Mouse (Mus musculus) megakaryocyte-erythroid progenitor cell, adult 5-6 weeks (primary cell): Measurements from ENCODE around the gene Pyurf. TPM values are rescaled to one million over a fixed set of nuclear protein-coding genes. Genes with fewer than 3 reads are reported as not detected.

Experiments used
- ATAC-seq: replicated peaks from 2 replicates; pipeline ENCODE4 v1.8.0; 2016; ENCODE audit warnings: mild to moderate bottlenecking, inconsistent platforms; ENCODE audit not compliant: severe bottlenecking, poor library complexity, low FRiP score, low TSS enrichment
- total RNA-seq, 2 experiments: library from RNA; stranded (forward) in 1 of 2; stranded (reverse) in 1 of 2; fragments of 200-1000, 215-1000 nt in 1 of 2; fragments of >200 nt in 1 of 2; fragmentation: Nextera tagmentation in 1 of 2; gene quantifications; 2 replicates each; pipeline ENCODE4 v1.2.3; 2014 to 2017

Pyurf gene
- total RNA-seq (2014; fragmentation: Nextera tagmentation) (8.5 and 9.4 TPM in 2 replicates), total RNA-seq (2017) (10.0 and 16.8 TPM in 2 replicates)

DNA sequence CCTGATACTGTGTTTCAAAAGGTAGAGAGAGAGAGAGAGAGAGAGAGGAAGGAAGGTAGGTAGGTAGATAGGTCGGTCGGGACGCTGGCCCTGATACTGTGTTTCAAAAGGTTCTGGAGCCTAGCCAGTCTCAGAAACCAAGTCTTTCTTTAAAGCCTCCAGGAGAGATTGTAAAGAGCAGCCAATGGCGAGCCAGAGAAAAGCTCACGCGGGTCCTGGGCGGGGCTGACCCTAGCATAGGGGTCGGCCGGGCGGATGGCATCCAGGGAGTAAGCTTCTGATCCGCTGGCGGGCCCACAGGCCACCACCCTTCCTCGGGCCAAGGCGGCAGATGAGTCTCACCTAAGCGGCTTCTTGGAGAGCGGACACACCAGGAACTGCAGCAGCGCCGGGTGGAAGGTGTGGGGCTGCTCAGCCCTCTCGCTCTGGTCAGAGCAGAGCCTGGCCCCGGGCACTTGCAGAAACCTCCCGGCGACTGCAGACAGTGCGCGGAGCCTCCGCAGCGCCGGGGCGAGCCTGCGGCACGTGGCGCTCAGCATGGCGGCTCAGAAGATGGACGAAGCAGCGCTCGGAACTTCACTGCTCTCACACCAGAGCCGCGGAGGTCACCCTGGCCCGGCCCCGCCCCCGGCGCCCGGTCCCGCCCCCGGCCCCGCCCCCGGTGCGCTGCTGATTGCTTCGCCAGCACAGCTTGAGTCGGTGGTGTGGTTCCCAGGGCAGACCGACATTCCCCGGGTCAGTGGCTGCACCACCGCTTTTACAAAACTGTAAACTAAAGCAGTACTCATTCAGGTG, at the start of gene Pyurf:
TSS of gene Pyurf (minus strand) at position 612 of the 795 bp plus-strand sequence.
- peak; percentile 99 for ATAC-seq

DNA sequence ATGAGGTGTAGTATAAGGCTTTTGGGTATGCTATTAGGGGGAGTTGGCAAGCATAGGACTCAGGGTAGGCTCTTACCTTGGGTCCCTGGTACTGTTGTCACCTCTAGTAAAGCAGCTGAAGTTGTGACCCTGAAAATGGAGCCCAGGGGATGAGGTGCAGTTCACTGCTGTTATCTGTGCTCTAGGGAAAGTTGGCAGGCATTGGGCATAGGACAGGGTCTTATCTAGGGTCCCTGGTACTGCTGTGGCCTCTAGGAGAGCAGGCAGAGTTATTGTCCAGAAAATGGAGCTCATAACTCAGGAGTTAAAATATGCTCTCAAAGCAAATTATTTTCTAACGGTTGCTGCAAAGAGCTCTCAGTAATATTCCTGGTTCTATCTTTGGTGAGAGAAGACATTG, 29.5 kb upstream of the Pyurf start:
- ATAC-seq = peak; percentile 96

DNA sequence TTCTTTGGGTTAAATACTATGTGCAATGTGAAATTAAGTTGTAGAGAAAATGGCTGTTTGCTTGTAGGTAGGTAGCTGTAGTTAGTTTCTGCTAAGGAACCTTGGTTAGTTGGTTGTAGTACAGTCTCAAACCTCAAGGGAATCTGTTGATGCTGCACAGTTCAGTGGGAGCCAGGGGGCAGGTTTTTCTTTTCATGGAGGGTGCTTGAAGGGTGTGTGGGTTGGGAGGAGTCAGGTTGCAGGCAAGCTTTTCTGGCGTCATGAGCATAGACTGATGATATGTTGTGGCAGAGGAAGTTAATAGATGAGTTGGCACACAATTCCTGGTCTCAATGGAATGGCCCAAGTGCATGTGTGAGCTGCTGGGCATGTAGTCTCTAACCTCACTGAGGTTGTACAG, 19.8 kb upstream of the Pyurf start:
- peak; percentile 89 for ATAC-seq

DNA sequence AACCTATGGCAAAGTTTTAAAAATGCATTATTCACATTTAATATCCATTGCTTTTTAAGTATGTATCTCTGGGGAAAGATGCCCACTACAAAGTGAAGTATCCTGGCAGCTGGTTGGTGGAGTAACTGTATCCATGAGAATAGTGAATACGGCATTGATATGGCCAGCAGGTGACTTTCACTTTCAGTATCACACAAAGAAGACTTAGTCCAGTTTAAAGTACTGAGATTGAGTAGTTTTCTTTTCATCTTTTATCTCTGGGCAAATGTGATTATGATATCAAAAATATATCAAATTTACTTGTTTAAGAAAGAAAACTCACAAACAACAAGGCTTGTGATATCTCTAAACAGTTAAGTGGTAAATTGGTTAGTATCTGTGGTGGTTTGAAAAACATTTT, 14.8 kb upstream of the Pyurf start:
- no peak for ATAC-seq

DNA sequence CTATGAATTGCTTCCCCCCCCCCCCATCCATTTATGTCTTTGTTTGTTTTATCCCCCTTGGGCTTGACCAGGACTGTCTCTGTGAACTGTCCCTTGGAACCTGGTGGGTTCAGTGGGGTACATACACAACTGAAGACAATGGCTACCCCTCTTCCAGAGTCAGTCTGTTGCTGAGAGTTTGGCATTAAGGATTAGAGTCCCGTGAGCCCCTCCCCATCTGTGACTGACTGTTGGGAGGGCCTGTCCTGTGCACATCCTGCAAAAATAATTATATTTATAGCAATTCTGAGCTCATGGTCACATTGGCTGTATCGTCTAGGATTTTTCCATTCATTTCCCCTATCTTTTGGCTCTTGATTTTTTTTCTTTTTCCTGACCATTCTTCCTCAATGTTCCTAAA, 11.8 kb upstream of the Pyurf start:
- peak; percentile 12; the same call in 1 of the 2 replicates for ATAC-seq

DNA sequence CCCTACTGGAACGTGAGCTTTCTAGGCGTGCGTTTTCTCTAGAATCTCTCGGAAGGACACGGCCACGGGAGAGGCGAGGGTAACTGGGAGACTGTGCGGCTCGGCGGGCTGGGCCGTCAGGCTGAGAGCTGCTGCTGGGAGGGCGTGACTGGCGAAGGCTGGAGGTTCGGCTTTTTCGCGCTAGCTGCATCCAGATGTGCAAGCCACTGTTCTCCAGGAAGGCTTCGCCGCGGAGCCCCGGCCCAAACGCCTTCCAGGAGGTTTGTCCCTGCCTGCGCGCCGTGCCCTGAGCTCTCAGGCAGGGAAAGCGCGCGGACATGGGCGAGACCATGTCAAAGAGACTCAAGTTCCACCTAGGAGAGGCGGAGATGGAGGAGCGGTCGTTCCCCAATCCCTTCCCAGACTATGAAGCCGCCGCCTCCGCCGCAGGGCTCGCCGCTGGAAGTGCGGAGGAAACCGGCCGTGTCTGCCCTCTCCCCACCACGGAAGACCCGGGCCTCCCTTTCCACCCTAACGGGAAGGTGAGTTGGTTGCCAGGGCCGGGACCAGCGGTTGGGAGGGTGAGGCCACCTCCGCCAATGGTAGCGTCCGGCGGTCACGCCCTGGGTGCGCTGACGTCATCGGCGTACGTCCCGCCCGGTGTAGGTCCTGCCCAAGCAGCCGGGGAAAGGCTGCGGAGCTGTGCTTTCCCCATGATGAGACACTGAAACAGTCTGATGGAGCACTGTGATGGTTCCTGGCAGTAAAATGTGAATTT, 11.0 kb upstream of the Pyurf start:
- peak; percentile 97 for ATAC-seq

DNA sequence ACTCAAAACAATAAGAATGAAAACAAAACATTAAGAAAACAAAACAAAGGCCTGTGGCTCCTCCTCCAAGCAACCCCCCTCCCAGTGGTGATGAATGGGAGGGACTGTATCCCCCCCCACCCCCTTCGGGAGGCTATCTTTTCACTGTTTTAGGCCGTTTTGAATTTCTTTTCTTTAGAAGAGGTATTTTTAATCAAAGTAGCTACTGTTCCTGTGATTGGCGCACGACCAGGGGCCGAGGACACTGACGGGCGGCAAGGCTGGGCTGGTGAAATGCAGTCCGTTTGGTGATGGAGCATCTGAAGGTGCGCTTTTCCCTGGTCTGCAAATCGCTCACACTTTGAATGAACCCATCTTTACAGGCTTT, 10.5 kb upstream of the Pyurf start, which contains the start of gene Lancl2:
TSS of gene Lancl2 (plus strand) at position 165 of the 367 bp plus-strand sequence.
- ATAC-seq = peak; percentile 36

DNA sequence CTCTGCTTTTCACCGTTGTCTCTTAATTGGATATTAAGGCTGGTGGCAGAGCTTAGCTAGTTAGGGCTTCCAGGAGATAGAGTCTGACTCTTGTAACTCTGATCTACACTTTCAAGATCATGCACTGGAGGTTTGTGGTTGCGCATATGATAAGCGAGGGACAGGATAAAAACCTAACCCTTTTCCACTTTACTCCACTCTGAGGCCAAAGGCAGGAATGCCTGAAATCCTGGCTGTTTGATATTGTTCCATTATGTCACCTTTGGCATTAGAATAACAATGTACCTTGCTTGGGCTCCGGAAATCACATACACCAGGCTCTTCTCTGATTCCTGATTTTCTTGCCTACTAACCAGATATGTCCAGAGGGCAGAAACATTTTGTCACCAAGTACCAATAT, 9.8 kb upstream of the Pyurf start:
- ATAC-seq = no peak

DNA sequence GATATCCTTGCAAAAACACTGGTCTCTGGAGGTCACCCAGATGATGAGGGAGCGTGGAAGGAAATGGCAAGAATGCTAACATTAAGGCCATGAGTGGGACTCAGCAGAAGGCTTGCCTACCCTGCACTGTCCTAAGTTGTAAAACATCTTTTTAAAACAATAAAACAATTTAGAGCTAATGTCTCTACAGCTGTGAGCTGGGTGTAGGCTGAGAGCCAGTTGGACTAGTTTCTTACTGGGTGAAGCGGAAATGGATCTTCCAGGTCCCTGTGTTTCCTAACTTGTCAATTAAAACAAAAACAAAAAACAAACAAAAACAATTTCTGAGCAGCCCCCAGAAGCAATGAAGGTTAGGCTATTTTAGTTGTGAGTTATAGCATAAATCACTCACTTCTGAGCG, 1.2 kb upstream of the Pyurf start:
- ATAC-seq = no peak

DNA sequence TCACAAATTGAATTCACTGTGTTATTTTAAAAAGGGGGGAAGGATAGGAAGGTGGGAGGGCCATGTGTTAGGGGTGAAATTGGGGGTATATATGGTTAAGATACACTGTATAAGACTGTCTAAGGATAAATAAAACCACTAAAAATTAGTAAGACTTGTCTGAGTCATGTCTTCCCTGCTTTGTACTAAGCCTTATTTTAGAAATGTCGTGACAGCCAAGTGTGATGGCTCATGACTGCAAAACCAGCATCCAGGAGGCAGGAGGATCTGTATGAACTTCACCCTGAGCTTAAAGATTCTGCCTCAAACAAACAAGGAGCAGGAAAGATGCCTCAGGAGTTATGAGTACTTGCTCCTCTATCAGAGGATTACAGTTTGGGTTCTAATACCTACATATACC, 7.7 kb downstream of the Pyurf start:
- ATAC-seq = no peak

DNA sequence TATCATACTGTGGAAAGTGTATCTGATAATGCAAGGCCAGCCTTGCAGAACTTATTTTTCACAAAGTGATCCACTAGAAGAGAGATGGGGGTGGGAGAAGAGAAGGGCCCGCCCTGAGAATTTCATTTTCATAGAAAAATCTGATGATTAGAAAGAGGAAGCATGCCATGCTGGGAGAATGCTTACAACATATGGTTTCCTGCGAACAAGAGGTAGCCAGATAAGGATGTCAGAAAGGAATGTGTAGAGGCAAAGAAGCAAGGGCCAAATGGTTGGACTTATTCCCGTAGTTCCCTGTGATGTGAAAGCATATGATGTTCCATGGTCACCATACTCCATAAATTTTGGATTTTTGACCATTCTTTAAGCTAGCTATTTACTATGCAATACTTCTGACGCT, 30.6 kb downstream of the Pyurf start:
- no peak for ATAC-seq

DNA sequence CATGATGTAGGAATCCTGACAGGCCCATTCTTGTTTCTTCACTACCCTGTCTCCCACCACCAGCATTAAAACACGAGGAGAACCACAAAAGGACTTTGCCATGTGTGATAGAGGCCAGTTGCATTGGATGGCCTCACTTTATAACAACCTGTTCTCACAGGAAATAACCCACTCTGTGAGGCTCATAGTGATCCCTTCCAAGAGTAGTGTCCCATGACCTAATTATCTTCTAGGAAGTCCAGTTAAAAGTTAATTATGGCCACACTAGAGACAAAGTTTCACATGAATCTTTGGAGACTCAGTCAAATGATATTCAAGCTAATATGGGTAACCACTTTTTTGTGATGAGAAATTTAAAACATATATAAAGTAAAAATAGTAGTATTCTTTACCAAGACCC, 44.6 kb downstream of the Pyurf start:
- ATAC-seq = no peak

DNA sequence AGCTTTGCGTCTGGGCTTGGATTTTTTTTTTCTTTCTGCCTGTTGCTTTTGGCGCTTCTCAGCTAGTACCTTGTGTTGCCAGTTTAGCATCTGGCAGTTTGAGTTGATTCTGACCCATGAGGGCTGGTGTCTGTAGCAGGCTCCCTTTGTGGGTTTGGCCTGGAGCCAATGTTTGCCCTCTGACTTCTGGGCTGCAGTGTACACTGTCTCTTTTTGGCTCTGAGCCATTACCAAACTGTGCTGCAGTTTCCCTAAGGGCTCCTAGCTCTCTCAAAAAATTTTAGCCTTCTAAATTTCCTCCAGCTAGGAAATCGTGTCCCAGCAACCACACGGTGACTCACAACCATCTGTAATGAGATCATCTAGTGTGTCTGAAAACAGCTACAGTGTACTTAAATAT, 50.1 kb downstream of the Pyurf start:
- ATAC-seq = peak; percentile 95

DNA sequence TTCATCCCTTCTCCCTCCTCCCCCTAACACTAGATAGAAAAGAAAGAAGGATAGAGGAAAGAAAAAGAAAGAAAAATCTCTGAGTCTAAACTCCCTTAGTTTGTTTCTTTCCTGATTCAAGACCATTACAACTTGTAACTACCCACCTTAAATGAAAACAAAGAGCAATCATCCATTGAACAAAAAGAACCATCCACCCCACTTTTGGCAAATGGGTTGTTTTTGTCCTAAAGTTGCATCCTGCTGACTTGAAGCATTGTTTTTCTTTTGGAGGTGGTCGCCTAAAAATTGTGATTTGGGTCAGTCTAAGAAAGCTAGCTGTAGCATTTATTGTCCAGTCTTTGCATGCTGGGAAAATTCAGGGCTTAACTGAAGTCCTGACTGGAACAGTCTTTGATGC, 52.3 kb downstream of the Pyurf start:
- ATAC-seq = no peak

Other genes with a start within 250 kb of the Pyurf start
- 0.79 and 2.2 TPM in 2 replicates for gene Ppm1k, start 156.6 kb downstream of the Pyurf start, total RNA-seq (2014; fragmentation: Nextera tagmentation)
- gene Ppm1k, start 156.6 kb downstream of the Pyurf start, total RNA-seq (2017) = 6.1 and 15.3 TPM in 2 replicates
- 13.8 and 35.6 TPM in 2 replicates for gene Herc6, start 111.1 kb downstream of the Pyurf start, total RNA-seq (2014; fragmentation: Nextera tagmentation)
- 11.6 and 18.1 TPM in 2 replicates for gene Herc6, start 111.1 kb downstream of the Pyurf start, total RNA-seq (2017)
- gene Lancl2, start 10.5 kb upstream of the Pyurf start, total RNA-seq (2014; fragmentation: Nextera tagmentation) = 27.4 and 34.8 TPM in 2 replicates
- gene Lancl2, start 10.5 kb upstream of the Pyurf start, total RNA-seq (2017) = 43.6 and 52.4 TPM in 2 replicates
- gene Vopp1, start 133.1 kb upstream of the Pyurf start, total RNA-seq (2014; fragmentation: Nextera tagmentation) = 22.6 and 23.6 TPM in 2 replicates
- gene Vopp1, start 133.1 kb upstream of the Pyurf start, total RNA-seq (2017) = 28.2 and 30.6 TPM in 2 replicates
- not detected in 2 replicates for gene Vmn1r21, start 158.3 kb upstream of the Pyurf start, total RNA-seq (2014; fragmentation: Nextera tagmentation)
- gene Vmn1r21, start 158.3 kb upstream of the Pyurf start, total RNA-seq (2017) = not detected in 2 replicates
- gene Vmn1r22, start 215.9 kb upstream of the Pyurf start, total RNA-seq (2014; fragmentation: Nextera tagmentation) = not detected in 2 replicates
- gene Vmn1r22, start 215.9 kb upstream of the Pyurf start, total RNA-seq (2017) = not detected in 2 replicates
- gene Vmn1r23, start 234.8 kb upstream of the Pyurf start, total RNA-seq (2014; fragmentation: Nextera tagmentation) = not detected in 2 replicates
- gene Vmn1r23, start 234.8 kb upstream of the Pyurf start, total RNA-seq (2017) = not detected in 2 replicates